In the genomic region with DNA sequence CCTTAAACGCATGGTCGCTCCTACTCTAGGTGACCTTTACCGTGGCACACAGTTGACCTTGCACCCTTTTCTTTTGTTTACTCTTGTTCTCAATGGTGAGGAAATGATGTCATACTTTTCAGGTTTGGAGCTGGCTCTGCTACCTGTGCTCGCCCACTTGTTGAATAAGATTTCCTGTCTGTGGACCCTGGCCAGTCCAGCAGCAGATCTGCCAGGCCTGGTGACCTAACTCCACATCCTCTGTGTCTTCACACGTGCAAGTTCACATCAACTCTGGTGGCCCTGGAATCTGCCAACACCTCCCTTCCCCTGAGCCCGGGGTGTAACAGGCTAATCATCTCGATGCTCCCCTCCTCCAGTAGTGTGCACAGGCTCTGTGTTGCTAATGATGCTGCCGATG, we compare ENCODE assay signal across 10 mouse cellular contexts.
DNase-seq lines count a peak whose midpoint lies in the region; ATAC-seq lines count a peak whose summit lies in the region.
"Had no signal": no experiment of that assay in that cellular context is flagged by ENCODE, and none has a peak within 500 bp of the region (broad histone marks: within the 10 kb centered on the region; RNA-seq: fewer than 3 reads in every experiment).

No protein-coding gene starts in this region.

- no peaks in the 10 kb centered on the region for H3K27me3 ChIP-seq in heart, embryonic 13.5 days (replicated peaks)
- H3K27me3 ChIP-seq in midbrain, embryonic 12.5 days: no peaks in the 10 kb centered on the region
- no peaks in the 10 kb centered on the region for H3K27me3 ChIP-seq in midbrain, embryonic 13.5 days
- no peaks in the 10 kb centered on the region for H3K27me3 ChIP-seq in liver, embryonic 13.5 days
- H3K27me3 ChIP-seq in stomach, embryonic 15.5 days (replicated peaks): no peaks in the 10 kb centered on the region
- H3K27me3 ChIP-seq: embryonic facial prominence, embryonic 15.5 days had no signal

- ATAC-seq in heart, embryonic 13.5 days (ENCODE audit: extremely low read depth, insufficient number of reproducible peaks, low FRiP score, low TSS enrichment): no peak
- peak; percentile 46; the same call in 1 of the 2 replicates for ATAC-seq in midbrain, embryonic 12.5 days (ENCODE audit: low FRiP score, low read depth)
- ATAC-seq in midbrain, embryonic 13.5 days: no peak
- peak; percentile 34 for ATAC-seq in liver, embryonic 13.5 days (ENCODE audit: low read depth)
- ATAC-seq in stomach, embryonic 15.5 days (ENCODE audit: insufficient read depth, low FRiP score, low read depth): peak; percentile 44; the same call in 1 of the 2 replicates

- no peak overlapping the region for H3K27ac ChIP-seq in heart, embryonic 13.5 days (replicated peaks)
- no peak overlapping the region for H3K27ac ChIP-seq in midbrain, embryonic 12.5 days (replicated peaks)
- no peak overlapping the region for H3K27ac ChIP-seq in midbrain, embryonic 13.5 days
- no peak overlapping the region for H3K27ac ChIP-seq in liver, embryonic 13.5 days
- no peak overlapping the region for H3K27ac ChIP-seq in stomach, embryonic 15.5 days
- H3K27ac ChIP-seq: embryonic facial prominence, embryonic 15.5 days had no signal

- H3K36me3 ChIP-seq in heart, embryonic 13.5 days: no peaks in the 10 kb centered on the region
- no peaks in the 10 kb centered on the region for H3K36me3 ChIP-seq in midbrain, embryonic 12.5 days
- H3K36me3 ChIP-seq in midbrain, embryonic 13.5 days: no peaks in the 10 kb centered on the region
- no peaks in the 10 kb centered on the region for H3K36me3 ChIP-seq in liver, embryonic 13.5 days
- no peaks in the 10 kb centered on the region for H3K36me3 ChIP-seq in stomach, embryonic 15.5 days
- H3K36me3 ChIP-seq: embryonic facial prominence, embryonic 15.5 days had no signal

- H3K9me3 ChIP-seq in heart, embryonic 13.5 days: no peaks in the 10 kb centered on the region
- no peaks in the 10 kb centered on the region for H3K9me3 ChIP-seq in midbrain, embryonic 12.5 days
- H3K9me3 ChIP-seq in midbrain, embryonic 13.5 days: no peaks in the 10 kb centered on the region
- H3K9me3 ChIP-seq in liver, embryonic 13.5 days (replicated peaks): no peaks in the 10 kb centered on the region
- H3K9me3 ChIP-seq in stomach, embryonic 15.5 days: no peaks in the 10 kb centered on the region
- H3K9me3 ChIP-seq: embryonic facial prominence, embryonic 15.5 days had no signal

- H3K4me3 ChIP-seq in heart, embryonic 13.5 days: no peak overlapping the region
- no peak overlapping the region for H3K4me3 ChIP-seq in midbrain, embryonic 12.5 days
- no peak overlapping the region for H3K4me3 ChIP-seq in midbrain, embryonic 13.5 days (replicated peaks)
- H3K4me3 ChIP-seq in liver, embryonic 13.5 days (replicated peaks): no peak overlapping the region
- no peak overlapping the region for H3K4me3 ChIP-seq in stomach, embryonic 15.5 days (replicated peaks)
- H3K4me3 ChIP-seq: embryonic facial prominence, embryonic 15.5 days had no signal

- DNase-seq in heart, adult 9 months (ENCODE audit: low spot score in 2 of 2): no peak
- DNase-seq in liver, embryonic 13.5 days: no peak
- DNase-seq in layer of hippocampus, postnatal 25 days (ENCODE audit: extremely low spot score in 1 of 2, low spot score in 1 of 2): no peak
- no peak for DNase-seq in thymus, postnatal 25 days
- DNase-seq: cerebellum, adult 11-12 months had no signal

- peak overlapping the region; percentile 12 for H3K4me2 ChIP-seq in heart, embryonic 13.5 days
- no peak overlapping the region for H3K4me2 ChIP-seq in midbrain, embryonic 12.5 days (replicated peaks)
- no peak overlapping the region for H3K4me2 ChIP-seq in midbrain, embryonic 13.5 days (replicated peaks)
- H3K4me2 ChIP-seq in liver, embryonic 13.5 days: no peak overlapping the region
- H3K4me2 ChIP-seq in stomach, embryonic 15.5 days: no peak overlapping the region
- H3K4me2 ChIP-seq: embryonic facial prominence, embryonic 15.5 days had no signal

- H3K9ac ChIP-seq in heart, embryonic 13.5 days: no peak overlapping the region
- H3K9ac ChIP-seq in midbrain, embryonic 12.5 days (replicated peaks): no peak overlapping the region
- H3K9ac ChIP-seq in midbrain, embryonic 13.5 days (replicated peaks): no peak overlapping the region
- H3K9ac ChIP-seq in liver, embryonic 13.5 days: no peak overlapping the region
- H3K9ac ChIP-seq in stomach, embryonic 15.5 days: no peak overlapping the region
- H3K9ac ChIP-seq: embryonic facial prominence, embryonic 15.5 days had no signal

- H3K4me1 ChIP-seq in heart, embryonic 13.5 days: peaks cover 29% of the 10 kb centered on the region
- no peaks in the 10 kb centered on the region for H3K4me1 ChIP-seq in midbrain, embryonic 12.5 days
- peaks cover 11% of the 10 kb centered on the region for H3K4me1 ChIP-seq in midbrain, embryonic 13.5 days (replicated peaks)
- peaks cover 9% of the 10 kb centered on the region for H3K4me1 ChIP-seq in liver, embryonic 13.5 days (replicated peaks)
- 0 out of 2 replicates have a peak, but pooled peaks cover 10% of the 10 kb centered on the region for H3K4me1 ChIP-seq in stomach, embryonic 15.5 days

- WGBS in heart, embryonic 13.5 days: 49% methylated on average over 8 of the region's 8 CpGs
- WGBS in midbrain, embryonic 12.5 days: 85% methylated on average over 8 of the region's 8 CpGs
- 79% methylated on average over 8 of the region's 8 CpGs for WGBS in midbrain, embryonic 13.5 days
- 43% methylated on average over 8 of the region's 8 CpGs for WGBS in liver, embryonic 13.5 days (ENCODE audit: insufficient replicate concordance)
- 57% methylated on average over 8 of the region's 8 CpGs for WGBS in stomach, embryonic 15.5 days

Comparison
In these comparisons a context has a peak if more than half of its experiments do, and no peak if none do; other contexts are left out.
1. ATAC-seq: peak in midbrain, embryonic 12.5 days (single experiment), liver, embryonic 13.5 days (single experiment) and stomach, embryonic 15.5 days (single experiment); none in heart, embryonic 13.5 days (single experiment) and midbrain, embryonic 13.5 days (single experiment).